Mouse (Mus musculus): Measurements from ENCODE around the gene Tgfbr3.

DNA sequence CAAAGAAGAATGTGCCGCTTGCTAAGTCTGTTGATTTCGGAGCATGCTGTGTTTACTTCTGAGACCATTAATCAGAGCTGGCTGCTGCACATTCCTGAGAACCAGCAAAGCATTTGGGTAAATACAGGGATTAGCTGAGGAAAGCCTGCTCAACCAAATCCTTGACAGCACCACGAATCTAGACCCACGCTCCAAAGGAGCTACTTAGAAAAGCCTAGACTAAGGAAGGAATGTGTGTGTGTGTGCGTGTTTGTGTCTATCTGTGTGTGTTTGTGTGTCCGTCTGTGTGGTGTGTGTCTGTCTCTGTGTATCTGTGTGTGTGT, 20.5 kb downstream of the Tgfbr3 start:
- TF ChIP-seq POLR2A (IDR thresholded peaks at IDR 0.05; ENCODE audit: extremely low read depth, insufficient read depth, low read length) (no peak), CTCF (IDR thresholded peaks at IDR 0.05; ENCODE audit: extremely low read depth, insufficient read depth, low read length) (no peak)
